Mouse (Mus musculus): ENCODE measurements around the gene Dtnbp1. TPM values are rescaled to one million over a fixed set of nuclear protein-coding genes. Genes with fewer than 3 reads are reported as not detected.

Dtnbp1 gene
- total and polyA plus RNA-seq, 3 experiments = 24.2 to 59.5 TPM; not detected in 1

- H3K27ac ChIP-seq (ENCODE audit: control insufficient read depth, low read depth, low read length) = no peak overlapping the region
- no peaks in the 10 kb centered on the region for H3K27me3 ChIP-seq (ENCODE audit: control insufficient read depth in 1 of 2, insufficient read depth in 2 of 2, low read length in 2 of 2)
- no peaks in the 10 kb centered on the region for H3K79me2 ChIP-seq (ENCODE audit: control insufficient read depth, insufficient read depth, low read length, poor library complexity)
- no peaks in the 10 kb centered on the region for H3K9me3 ChIP-seq (replicated peaks; ENCODE audit: insufficient read depth, low read length)
- H3K4me1 ChIP-seq (ENCODE audit: control insufficient read depth in 1 of 2, insufficient read depth in 2 of 2, low read length in 2 of 2) = no peaks in the 10 kb centered on the region
- no peak for DNase-seq (ENCODE audit: low read depth, low spot score)
- H3K36me3 ChIP-seq (ENCODE audit: control insufficient read depth in 1 of 2, insufficient read depth in 2 of 2, low read length in 2 of 2) = peaks cover 0 to 3% of the 10 kb centered on the region in 2 experiments; a peak in 2 of 4 replicates
- TF ChIP-seq CTCF (IDR thresholded peaks at IDR 0.05 in 2 of 3, conservative IDR thresholded peaks at IDR 0.05 in 1 of 3; ENCODE audit: control insufficient read depth in 1 of 3, insufficient read depth in 1 of 3, low read depth in 2 of 3, low read length in 3 of 3, poor library complexity in 1 of 3, severe bottlenecking in 1 of 3) = no peak
- TF ChIP-seq UBTF (IDR thresholded peaks at IDR 0.05; ENCODE audit: borderline replicate concordance, insufficient read depth, low read depth, low read length) = no peak
- no peak for TF ChIP-seq POLR2A (IDR thresholded peaks at IDR 0.05; ENCODE audit: control insufficient read depth in 1 of 2, insufficient read depth in 1 of 2, low read depth in 1 of 2, low read length in 2 of 2, poor library complexity in 1 of 2)
- no peak for TF ChIP-seq ZC3H11A (IDR thresholded peaks at IDR 0.05; ENCODE audit: low read depth, low read length)
- TF ChIP-seq HCFC1 (IDR thresholded peaks at IDR 0.05; ENCODE audit: low read depth, low read length) = no peak
- no peak for TF ChIP-seq ZNF384 (IDR thresholded peaks at IDR 0.05; ENCODE audit: low read depth, low read length)
- TF ChIP-seq POLR2AphosphoS5 (IDR thresholded peaks at IDR 0.05; ENCODE audit: borderline replicate concordance, low read depth, low read length) = no peak
- no peak for TF ChIP-seq MYC (IDR thresholded peaks at IDR 0.05; ENCODE audit: low read depth, low read length)
- no peak overlapping the region for H3K9ac ChIP-seq (ENCODE audit: control insufficient read depth, low read depth, low read length, poor library complexity, severe bottlenecking)
- no peak overlapping the region for H3K4me3 ChIP-seq (ENCODE audit: control insufficient read depth in 1 of 2, insufficient read depth in 1 of 2, low read depth in 2 of 2, low read length in 2 of 2)
These were observed 80.2 kb downstream of the Dtnbp1 start for GRCm38 (mm10) chr13:44921721-44922120.

- Histone ChIP-seq H3K9me3 (replicated peaks; ENCODE audit: insufficient read depth, low read length) (no peaks in the 10 kb centered on the region), H3K79me2 (ENCODE audit: control insufficient read depth, insufficient read depth, low read length, poor library complexity) (no peaks in the 10 kb centered on the region), H3K9ac (ENCODE audit: control insufficient read depth, low read depth, low read length, poor library complexity, severe bottlenecking) (no peak overlapping the region), H3K4me1 (ENCODE audit: control insufficient read depth in 1 of 2, insufficient read depth in 2 of 2, low read length in 2 of 2) (peaks cover under 1 to 4% of the 10 kb centered on the region in 2 experiments; a peak in 2 of 4 replicates), H3K27ac (ENCODE audit: control insufficient read depth, low read depth, low read length) (no peak overlapping the region), H3K4me3 (ENCODE audit: control insufficient read depth in 1 of 2, insufficient read depth in 1 of 2, low read depth in 2 of 2, low read length in 2 of 2) (no peak overlapping the region), H3K27me3 (ENCODE audit: control insufficient read depth in 1 of 2, insufficient read depth in 2 of 2, low read length in 2 of 2) (no peaks in the 10 kb centered on the region), H3K36me3 (ENCODE audit: control insufficient read depth in 1 of 2, insufficient read depth in 2 of 2, low read length in 2 of 2) (peaks cover 2 to 3% of the 10 kb centered on the region in 2 experiments; a peak in 3 of 4 replicates)
- TF ChIP-seq RAD21 (IDR thresholded peaks at IDR 0.05; ENCODE audit: low read depth, low read length) (no peak), MAZ (IDR thresholded peaks at IDR 0.05; ENCODE audit: low read depth, low read length) (no peak), GABPA (IDR thresholded peaks at IDR 0.05; ENCODE audit: low read depth, low read length) (no peak), RCOR1 (IDR thresholded peaks at IDR 0.05; ENCODE audit: low read depth, low read length) (no peak), MXI1 (IDR thresholded peaks at IDR 0.05; ENCODE audit: low read depth, low read length) (no peak), JUND (IDR thresholded peaks at IDR 0.05; ENCODE audit: low read depth, low read length) (no peak), MEF2A (IDR thresholded peaks at IDR 0.05; ENCODE audit: extremely low read depth, insufficient replicate concordance, low read depth, low read length, poor library complexity, severe bottlenecking) (no peak), POLR2A (IDR thresholded peaks at IDR 0.05; ENCODE audit: control insufficient read depth in 1 of 2, insufficient read depth in 1 of 2, low read depth in 1 of 2, low read length in 2 of 2, poor library complexity in 1 of 2) (no peak), NRF1 (IDR thresholded peaks at IDR 0.05; ENCODE audit: insufficient read depth, low read depth, low read length, poor library complexity, severe bottlenecking) (no peak), SMC3 (IDR thresholded peaks at IDR 0.05; ENCODE audit: low read depth, low read length) (no peak)
- no peak for DNase-seq (ENCODE audit: low read depth, low spot score)
These were observed 80.9 kb downstream of the Dtnbp1 start for GRCm38 (mm10) chr13:44921095-44921494.
